Mouse (Mus musculus) kidney, adult 18-20 months (tissue): Measurements from ENCODE around the gene Idh2.

Experiments
- DNase-seq: peaks from one replicate; pipeline ENCODE4 v3.0.0; 2021

Idh2 gene

DNA sequence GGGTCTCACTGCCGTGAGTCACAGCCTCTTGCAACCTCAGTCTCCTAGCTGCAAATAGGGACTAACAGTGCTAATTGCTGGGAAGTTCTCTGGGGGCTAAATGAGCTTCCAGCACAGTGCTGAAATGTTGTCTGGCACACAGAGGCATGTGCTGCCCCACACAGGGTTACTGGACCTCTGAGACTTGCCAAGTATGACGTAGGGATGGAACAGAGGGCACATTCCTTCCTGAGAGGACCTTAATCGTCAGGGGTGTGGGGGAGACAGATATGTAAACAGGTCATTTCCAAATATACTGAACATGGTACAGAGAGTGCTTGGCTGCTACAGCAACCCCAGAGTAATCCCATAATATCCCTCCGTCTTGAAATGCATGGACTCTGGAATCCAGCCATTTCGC is 5.9 kb upstream of the Idh2 start:
- peak; percentile 72 for DNase-seq

DNA sequence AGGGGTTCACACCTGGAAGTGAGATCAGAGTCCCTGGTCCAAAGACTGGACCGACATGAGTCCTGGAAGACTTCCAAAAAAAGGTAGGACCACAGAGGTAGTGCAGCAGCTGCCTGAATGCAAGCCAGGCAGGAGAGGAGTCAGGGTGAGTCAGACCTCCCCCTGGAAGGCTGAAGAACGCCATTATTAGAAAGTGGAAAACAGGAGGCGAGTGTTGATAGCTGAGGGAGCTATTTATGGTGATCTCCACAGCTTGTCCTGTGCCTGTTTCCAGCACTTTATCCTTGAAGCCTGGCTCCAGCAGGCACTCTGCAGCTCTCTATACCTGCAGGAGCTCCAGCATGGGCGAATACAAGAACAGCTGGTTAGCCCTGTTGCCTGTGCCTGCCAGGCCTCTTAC is 4.0 kb upstream of the Idh2 start:
- DNase-seq, result no peak

DNA sequence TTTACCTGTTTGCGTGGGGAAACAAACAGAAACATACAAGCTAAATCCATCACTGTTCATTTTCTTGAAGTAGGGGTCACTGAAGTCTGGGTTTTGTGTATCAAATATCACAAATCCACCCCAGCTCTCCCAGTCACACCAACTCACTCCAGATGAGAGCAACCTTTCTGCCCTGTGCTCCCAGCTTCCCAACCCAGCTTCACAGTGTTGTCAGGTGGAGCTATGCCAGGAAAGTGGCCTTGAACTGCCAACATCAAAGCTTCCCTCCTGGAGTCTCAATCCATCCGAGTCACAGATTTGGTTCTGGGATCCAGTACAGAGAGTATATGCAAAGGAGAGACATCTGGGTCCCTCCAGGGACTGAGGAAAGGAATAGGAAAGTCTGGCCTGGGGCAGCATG is 966 bp upstream of the Idh2 start:
- peak; percentile 53 for DNase-seq

DNA sequence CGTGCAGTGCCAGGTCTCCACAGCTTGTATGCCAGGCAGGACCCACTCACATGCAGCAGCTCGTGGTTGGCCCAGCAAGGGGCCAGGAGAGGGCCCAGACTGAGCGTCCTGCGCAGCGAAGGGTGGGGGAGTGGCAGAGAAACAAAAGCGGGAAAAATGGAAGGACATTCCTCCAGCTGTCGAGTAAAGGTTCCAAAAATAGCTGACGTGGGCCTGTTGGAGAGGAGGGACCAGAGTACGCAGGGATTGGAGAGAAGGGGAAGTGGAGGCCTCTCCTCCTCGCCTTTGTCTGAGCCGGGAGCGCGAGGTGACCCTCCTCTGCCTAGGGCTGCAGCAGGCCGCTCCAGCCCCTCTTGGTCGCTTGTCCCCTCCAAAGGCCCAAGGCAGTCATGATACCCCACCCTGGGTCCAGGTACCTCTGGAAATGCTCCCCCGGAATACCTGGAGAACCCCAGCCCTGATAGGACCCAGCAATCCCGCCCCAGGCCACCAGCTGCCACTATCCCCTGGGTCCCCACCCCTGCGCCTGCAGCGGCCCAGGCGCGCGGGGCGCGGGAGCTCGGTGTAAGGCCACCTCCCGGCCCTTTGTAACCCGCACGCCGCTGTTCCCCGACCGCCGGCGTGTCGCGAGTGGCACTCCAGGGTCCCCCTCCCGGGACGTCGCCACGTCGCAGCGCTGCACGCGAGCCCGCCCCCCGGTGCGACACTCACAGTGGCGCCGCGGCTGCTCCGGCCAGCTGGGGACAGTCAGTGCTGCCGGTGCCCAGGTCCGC is 555 bp downstream of the Idh2 start:
- DNase-seq, result peak; percentile 68

DNA sequence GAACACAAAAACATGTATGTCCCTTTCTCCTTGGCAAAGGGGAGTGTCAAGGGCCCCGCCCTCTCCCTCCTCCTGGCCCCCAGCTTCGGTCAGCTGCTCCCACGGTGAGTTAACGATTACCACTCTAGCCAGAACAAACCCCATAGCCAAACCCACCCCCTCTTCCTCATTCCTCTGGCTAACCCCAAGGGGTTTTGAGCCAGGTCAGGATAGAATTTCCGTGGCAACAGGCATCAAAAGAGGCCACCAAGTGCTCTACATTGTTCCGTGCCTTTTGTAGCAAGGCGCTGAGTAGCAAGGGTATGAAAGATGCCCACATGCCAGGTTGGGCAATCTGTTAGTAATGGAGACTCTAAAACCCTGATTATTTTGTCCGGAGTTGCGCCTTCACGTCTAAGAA is 1.2 kb downstream of the Idh2 start:
- peak; percentile 88 for DNase-seq

DNA sequence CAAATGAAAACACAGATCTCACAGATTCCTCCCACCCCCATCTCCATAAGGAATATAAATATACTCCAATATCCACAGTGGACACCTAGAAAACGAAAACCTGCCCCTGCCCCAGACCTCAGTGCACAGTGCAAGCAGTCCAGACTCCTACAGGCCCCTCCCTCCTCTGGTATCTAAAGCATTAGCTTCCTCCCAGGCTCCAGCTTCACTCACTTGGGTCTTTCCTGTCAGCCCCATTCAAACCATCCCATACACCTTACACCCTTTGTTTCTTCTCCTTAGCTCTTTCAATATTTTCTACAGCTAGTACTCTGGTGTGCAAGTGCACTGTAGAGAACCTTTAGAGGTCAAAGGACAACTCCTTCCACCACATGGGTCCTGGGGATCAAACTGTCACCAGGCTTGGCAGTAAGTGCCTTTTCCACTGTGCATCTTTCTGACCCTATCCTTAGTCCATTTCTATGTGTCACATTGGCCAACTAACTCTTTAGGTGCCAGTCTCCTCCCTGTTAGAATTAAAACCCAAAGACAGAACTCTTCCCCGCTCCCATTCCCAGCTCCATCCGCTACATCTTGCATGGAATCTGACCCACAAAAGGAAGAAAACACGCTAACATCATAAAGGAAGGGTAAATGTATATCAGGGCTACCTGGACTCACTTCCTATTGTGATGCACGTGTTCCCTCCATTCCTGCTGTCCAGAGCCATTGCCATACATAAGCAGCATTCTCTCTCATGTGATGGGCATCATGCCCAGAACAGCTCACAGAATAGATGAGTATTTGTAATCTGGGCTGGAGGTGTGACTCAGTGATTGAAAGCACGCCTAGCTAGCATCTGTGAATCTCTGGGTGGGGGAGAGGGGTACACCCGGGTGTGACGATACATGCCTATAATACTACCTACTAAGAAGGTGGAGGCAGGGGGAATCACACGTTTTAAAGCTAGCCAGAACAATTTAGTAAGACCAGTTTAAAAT is 3.8 kb downstream of the Idh2 start:
- DNase-seq, result no peak

DNA sequence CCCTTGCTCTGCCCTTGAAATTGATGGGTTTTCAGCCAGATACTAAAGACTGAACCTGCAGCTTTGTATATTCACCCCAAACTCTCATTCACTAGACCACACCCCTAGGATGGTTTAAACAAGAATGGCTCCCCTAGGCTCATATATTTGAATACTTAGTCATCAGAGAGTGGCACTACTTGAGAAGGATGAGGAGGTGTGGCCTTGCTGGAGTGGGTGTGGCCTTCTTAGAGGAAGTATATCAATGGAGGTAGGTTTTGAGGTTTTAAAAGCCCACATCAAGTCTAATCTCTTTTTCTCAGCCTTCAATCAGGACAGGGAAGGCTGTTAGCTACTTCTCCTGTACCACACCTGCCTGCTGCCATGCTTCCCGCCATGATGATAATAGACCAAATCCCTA is 8.8 kb downstream of the Idh2 start:
- no peak for DNase-seq

DNA sequence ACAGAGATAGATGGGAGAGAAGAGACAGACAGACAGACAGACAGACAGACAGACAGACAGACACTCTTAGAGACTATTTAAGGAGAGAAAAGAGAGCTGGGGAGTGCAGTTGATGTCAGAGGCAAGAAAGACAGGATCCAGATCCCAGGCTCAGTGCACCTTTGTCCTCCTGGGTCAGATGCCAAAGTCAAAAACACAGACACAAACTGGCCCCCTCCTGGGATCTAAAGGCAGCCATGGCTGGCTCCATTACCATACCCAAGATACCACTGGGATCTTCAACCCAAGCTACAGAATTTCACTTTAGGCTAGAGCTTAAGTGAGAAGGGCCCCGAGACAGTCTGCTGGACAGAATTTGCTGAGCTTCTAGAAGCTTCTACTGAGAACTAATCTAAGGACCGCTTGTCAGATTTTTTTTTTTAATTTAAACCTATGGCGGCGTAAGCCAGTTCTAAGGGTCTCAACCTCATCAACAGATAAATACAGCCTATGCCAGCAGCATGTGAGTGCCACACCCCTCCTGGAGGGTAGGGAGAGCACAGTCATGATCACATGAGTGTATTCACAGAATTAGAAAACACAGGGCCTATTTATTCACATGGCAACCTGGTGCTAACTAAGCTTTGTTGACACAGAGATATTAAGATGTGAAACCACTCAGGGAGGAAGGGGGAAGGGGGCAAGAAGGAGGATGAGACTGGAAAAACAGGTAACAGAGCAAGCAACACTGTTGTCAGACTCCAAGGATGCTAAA is 9.4 kb downstream of the Idh2 start:
- no peak for DNase-seq

DNA sequence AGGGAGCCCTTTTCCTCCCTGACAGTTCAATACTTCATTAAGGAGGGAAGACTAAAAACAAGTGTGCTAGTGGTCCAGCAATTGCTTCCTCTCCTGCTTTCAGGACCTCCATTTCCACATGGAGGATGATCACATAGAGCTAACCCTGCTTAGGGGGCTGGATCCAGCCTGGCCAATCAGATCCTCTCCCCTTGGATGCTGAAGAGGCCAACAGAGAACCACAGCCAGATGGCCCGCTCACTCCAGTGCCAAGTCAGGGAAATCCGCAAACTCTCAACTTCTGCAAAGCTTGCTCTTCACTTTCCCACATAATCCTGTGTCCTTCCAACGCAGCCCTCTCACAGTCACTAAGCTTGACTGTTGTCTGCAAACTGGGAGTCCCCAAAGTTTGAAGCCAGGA is 11.9 kb downstream of the Idh2 start:
- no peak for DNase-seq

DNA sequence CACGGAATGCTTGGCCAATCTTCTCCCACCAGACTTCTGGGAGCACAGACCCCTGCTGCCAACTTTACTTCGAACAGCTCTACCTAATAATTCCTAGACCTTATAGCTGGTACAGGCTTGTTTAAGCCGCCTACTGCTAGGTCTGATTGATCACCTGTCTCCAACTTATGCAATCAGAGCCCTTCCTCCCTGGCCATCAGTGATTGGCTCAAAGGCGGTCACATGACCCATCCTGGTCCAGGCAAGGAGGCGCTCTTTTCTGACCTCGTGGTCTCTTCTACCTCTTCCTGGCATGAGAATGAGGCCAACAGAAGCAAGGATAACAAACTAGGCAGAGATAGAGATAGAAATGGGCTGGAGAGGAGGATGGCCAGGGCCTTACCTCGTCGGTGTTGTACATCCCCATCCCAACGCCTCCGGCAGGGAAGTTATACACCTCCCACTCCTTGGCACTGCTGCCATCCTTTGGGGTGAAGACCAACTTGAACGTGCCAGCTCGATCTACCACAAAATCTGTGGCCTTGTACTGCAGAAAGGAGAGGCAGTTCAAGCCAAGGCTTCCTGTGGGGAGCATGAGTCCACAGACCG is 16.7 kb downstream of the Idh2 start:
- no peak for DNase-seq

DNA sequence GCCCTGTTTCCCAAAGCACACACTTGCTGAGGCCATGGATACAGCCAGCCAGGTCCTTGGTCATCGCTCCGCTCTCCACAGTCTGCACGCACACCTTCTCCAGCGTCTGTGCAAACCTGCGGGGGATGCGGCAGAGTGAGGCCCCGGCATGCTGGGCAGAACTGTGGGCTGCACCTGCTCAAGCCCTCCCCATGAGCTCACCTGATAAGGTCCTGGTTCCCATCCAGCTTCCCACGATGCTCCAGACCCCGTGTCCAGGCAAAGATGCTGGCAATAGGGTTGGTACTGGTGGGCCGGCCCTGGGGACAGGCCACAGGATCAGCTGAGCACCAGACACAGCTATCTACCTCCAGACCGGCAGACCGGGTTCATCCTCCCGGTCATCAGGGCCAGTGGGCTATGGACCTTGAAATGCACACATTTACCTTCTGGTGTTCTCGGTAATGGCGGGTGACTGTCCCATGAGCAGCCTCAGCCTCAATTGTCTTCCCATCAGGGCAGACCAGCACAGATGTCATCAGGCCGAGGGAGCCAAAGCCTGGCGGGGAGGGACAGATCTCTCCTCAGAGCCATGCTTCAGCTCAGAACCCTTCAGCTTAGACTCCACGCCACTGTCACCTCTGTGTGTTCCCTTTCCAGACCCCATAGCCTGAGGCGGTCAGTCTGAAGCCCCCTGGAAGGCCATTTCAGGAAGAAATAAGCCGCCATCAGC is 19.4 kb downstream of the Idh2 start:
- no peak for DNase-seq

DNA sequence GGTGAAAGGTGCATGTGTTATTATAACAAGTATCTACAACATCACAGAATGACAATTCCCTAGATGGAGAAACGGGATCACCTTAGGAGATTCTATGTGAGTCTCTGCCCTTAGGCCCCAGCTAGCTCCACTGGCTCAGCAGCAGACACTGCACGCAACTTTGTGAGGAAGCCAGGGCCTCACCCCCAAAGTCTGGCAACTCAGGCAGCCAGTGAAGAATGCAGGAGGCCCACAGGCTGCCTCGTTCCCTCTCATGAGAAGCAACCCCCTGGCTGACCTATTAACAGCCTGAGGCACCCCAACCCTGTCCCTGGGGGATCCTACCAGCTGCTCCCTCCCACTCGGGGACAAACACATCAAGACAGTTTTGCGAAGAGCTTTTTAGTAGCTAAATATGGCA is 20.7 kb downstream of the Idh2 start:
- DNase-seq, result no peak

DNA sequence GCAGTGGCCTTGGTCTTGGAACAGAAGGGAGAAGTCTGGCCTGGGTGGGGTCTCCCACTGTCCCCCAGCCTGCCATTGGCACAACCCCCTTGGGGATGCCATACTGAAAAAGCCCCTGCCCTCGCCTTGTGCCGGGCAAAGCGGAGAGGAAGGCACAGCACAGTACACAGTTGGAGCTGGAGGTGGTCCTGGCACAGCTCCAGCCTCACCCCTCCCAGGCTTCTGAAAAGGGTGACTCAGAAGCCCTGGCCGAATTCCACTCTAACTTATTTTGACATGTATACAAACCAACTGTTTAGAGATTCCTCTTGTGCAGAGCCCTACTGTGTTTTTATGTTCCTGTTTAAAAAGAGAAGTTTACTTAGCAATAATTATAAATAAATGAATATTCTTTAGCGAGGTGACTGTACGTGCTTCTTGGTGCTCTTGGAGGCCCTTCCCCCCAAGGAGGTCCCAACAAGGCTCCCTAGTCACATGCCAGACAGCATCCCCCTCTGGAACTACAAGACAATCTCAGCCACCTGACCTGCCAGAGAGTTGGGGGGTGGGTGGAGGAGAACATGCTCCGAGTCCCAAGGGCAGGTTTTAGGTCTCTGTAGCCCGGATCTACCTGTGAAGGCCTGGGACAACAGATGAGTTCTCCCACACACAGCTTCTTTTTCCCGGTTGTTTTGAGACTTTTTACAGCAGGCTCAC is 22.7 kb downstream of the Idh2 start:
- no peak for DNase-seq

DNA sequence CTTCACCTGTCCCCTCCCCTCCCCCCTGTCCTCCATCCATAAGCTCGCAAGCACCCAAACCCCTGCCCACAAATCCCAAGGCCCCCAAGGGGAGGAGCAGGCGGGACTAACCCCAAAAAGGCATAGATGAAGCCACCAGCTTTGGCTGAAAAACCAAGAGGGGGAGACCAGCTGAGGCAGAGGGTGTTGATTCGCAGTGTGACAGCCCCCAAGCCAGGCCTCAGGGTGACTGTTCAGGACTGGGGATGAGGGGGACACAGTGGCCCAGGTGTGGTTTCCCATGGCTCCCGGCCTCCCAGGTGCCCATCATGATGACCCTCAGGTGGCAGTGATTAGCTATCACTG is 23.4 kb downstream of the Idh2 start:
- DNase-seq, result no peak

DNA sequence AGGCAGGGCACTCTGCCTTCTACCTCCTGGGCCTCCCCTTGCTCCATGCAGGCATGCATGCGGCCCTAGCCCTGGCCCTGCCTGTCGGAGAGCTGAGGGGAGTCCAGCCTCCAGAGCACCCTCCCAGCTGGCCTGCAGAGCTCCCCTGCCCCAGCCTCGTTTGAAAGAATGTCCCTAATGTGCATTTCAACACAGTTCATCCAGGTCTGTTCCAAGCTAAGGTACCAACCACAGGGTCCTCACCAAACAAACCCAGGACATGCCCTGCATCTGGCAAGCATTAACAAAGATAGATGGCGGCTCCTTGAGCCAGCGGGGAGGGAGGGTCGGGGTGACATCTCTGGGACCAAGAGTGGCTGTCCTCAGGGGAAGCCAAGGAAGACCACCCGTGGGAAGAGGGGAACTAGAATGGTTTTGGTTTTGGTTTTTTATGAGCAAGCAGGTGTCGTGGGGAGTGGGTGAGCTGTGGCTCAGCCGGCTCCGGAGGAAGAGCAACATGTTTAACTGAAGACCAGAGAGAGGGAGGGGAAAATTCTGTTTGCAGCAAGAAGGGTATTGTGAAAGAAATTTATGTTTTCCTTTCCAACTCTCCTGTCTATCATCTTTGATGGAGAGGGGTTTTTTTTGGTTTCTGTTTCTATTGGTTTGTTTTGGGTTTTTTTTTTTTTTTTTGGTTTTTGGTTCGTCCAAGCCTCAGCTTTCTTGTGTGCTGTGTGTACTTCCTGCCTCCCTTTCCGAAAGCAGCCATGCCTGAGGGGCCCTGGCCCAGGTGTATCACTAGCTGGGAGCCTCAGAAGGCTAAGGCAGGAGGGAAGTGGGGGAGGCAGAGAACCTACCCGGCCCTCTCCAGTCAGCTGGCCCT is 24.0 kb downstream of the Idh2 start:
- no peak for DNase-seq

DNA sequence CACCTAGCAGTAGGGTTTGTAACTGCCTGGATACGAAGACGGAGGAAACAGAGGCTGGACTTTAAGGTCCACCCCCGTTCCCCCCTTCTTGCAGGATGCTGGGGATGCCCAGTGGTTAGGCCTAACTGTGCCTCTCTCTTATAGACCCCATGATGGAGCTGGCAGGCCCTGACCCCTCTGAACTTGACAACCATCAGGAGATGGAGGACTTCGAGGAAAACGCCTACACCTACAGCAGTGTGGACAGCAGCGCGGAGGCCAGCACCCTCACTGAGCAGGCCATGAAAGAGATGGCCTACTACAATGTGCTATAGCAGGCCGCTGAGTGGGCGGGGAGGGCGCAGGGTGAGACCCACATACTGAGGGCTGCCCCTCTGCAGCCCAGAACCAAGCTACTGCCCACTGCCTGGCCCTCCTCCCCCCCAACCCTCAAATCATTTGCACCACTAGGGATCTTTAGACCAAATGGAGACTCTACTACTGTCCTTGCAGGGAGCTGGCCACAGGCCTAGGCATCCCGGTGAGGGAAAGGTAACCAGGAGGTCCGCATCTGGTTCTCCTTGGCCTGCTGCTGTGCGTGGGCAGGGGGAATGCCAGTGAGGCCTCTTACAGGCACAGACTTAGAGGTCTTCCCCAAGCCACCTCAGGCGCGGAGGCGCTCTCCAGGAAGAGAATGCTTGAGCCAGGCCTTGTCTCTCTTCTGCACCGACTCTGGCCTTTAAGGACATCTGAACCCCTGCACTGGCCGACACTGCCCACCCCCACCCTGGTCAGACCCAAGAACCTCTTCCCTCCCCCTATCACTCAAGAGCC is 24.8 kb downstream of the Idh2 start:
- no peak for DNase-seq

DNA sequence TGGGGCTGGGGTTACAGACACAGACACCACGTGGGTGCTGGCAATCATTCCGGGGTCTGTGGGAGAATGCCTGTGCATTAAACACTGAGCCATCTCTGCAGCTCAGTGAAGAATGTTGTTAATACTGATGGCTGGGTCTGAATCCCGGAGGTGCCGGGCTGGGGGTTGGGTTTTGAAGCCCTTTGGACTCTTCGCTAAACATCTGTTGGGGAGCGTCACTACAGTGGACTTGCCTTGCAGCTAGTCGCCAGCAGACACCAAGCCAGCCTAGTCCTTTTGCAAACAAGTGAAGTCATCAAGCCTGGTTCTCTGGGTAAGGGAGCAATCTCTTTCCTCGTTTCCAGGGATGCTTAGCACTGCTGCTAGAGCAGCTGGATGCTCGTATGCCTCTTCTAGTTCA is 27.0 kb downstream of the Idh2 start:
- DNase-seq, result no peak

DNA sequence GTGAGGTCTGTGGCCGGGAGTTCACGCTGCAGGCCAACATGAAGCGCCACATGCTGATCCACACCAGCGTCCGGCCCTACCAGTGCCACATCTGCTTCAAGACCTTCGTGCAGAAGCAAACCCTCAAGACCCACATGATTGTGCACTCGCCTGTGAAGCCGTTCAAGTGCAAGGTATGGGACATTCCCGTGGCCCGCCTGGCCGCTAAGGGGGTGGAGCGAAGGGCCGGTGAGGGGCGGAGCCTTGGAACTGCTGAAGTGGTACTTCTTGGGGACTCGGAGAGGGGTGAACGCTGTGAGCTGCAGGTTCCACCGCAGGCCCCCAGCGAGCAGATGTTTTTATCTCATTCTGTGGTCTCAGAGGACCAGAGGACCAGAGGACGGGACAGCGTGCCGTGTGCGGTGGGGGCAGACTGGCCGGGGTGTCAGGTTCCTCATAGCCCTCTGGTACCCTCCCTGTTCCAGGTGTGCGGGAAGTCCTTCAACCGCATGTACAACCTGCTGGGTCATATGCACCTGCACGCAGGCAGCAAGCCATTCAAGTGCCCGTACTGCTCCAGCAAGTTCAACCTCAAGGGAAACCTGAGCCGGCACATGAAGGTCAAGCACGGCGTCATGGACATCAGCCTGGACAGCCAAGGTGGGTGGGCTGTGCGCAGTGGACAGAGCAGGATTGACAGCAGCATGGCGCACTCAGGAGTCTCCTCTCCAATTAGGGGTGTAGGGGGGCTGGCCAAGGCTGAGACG is 29.0 kb downstream of the Idh2 start:
- DNase-seq, result peak; percentile 74

DNA sequence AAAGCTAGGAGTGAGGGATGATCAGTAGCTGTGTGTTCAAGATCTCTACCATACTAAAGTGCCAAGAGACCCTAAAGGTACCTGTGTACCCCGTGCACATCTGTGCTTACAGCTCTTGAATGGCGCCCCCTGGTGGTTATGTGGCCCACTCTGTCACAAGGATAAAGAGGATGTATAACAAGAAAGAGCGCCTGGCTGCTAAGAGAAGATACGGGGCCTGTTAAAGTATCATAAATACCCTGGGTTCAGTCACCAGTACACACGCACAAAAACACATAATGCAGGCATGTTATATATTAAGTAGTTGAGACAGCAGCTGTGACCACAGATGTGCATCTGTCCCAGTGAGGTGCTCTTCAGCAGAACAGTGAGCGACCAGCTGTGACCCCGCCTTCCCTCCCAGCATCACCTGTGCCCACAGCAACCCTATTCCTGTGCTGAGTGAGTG is 30.7 kb downstream of the Idh2 start:
- DNase-seq, result peak; percentile 76
